In genomic region chr17:26662978-26663683, GRCm38 (mm10) we compare ENCODE assay signal across 7 mouse cellular contexts. TPM values are rescaled to one million over a fixed set of nuclear protein-coding genes. Genes with fewer than 3 reads are reported as not detected.
DNase-seq lines count a peak whose midpoint lies in the region; ATAC-seq and TF ChIP-seq lines count a peak whose summit lies in the region.

Gene Atp6v0e, plus strand, starts transcription at chr17:26663231.

- H3K4me1 ChIP-seq in intestine, postnatal 0 days (replicated peaks; ENCODE audit: control insufficient read depth, insufficient read depth, low read length): peaks cover 6% of the 10 kb centered on the region
- H3K4me1 ChIP-seq in midbrain, embryonic 12.5 days: peaks cover 18% of the 10 kb centered on the region
- peaks cover 2% of the 10 kb centered on the region for H3K4me1 ChIP-seq in small intestine, adult 2 months (ENCODE audit: control insufficient read depth, insufficient read depth, insufficient read length, low read length)

- TF ChIP-seq CTCF in intestine, postnatal 0 days (IDR thresholded peaks at IDR 0.05; ENCODE audit: low read depth): peak; percentile 99
- peak; percentile 98 for TF ChIP-seq CTCF in small intestine, adult 2 months (IDR thresholded peaks at IDR 0.05; ENCODE audit: extremely low read depth, insufficient read length, insufficient replicate concordance, low read depth, low read length)

- peak; percentile 79 for ATAC-seq in intestine, postnatal 0 days
- ATAC-seq in midbrain, embryonic 12.5 days (ENCODE audit: low FRiP score, low read depth): peak; percentile 83

- WGBS in intestine, postnatal 0 days: 3% methylated on average over 28 of the region's 28 CpGs
- 2% methylated on average over 28 of the region's 28 CpGs for WGBS in midbrain, embryonic 12.5 days
- under 1% methylated on average over 28 of the region's 28 CpGs for WGBS in small intestine, adult 2 months

- no peaks in the 10 kb centered on the region for H3K27me3 ChIP-seq in intestine, postnatal 0 days (replicated peaks; ENCODE audit: control insufficient read depth, insufficient read depth, low read length)
- H3K27me3 ChIP-seq in midbrain, embryonic 12.5 days: peaks cover 9% of the 10 kb centered on the region
- no peaks in the 10 kb centered on the region for H3K27me3 ChIP-seq in small intestine, adult 2 months (ENCODE audit: control insufficient read depth, insufficient read depth, low read length)

- DNase-seq in adrenal gland, adult 8-10 months: peak; percentile 90
- DNase-seq in embryo, embryonic 9.5 days (ENCODE audit: extremely low spot score): peak; percentile 90
- DNase-seq in gonadal fat pad, adult 2 months (ENCODE audit: low read depth): no peak
- DNase-seq in left cerebral cortex, postnatal 4 days: peak; percentile 99

- peak within 1 kb of the TSS; percentile 51 for H3K9ac ChIP-seq in intestine, postnatal 0 days (ENCODE audit: low read depth, low read length)
- H3K9ac ChIP-seq in midbrain, embryonic 12.5 days (replicated peaks): peak within 1 kb of the TSS; percentile 68

- no peaks in the 10 kb centered on the region for H3K9me3 ChIP-seq in intestine, postnatal 0 days (ENCODE audit: control insufficient read depth)
- no peaks in the 10 kb centered on the region for H3K9me3 ChIP-seq in midbrain, embryonic 12.5 days

- H3K4me3 ChIP-seq in intestine, postnatal 0 days (ENCODE audit: low read depth, low read length): peak within 1 kb of the TSS; percentile 54
- H3K4me3 ChIP-seq in midbrain, embryonic 12.5 days: peak within 1 kb of the TSS; percentile 69
- peak within 1 kb of the TSS; percentile 71 for H3K4me3 ChIP-seq in small intestine, adult 2 months (ENCODE audit: low read depth, low read length)

- peak; percentile 38; the same call in 1 of the 2 replicates for TF ChIP-seq POLR2A in small intestine, adult 2 months (IDR thresholded peaks at IDR 0.05; ENCODE audit: low read depth, low read length)

- intact Hi-C loops in left cerebral cortex, postnatal 4 days (cut with DNase I): no loop called here

- no peaks in the 10 kb centered on the region for H3K36me3 ChIP-seq in intestine, postnatal 0 days (ENCODE audit: control insufficient read depth, insufficient read depth)
- no peaks in the 10 kb centered on the region for H3K36me3 ChIP-seq in midbrain, embryonic 12.5 days
- H3K36me3 ChIP-seq in small intestine, adult 2 months (ENCODE audit: control insufficient read depth, insufficient read depth, low read length): no peaks in the 10 kb centered on the region

- H3K4me2 ChIP-seq in intestine, postnatal 0 days (replicated peaks; ENCODE audit: low read depth): peak within 1 kb of the TSS; percentile 89
- H3K4me2 ChIP-seq in midbrain, embryonic 12.5 days (replicated peaks): peak within 1 kb of the TSS; percentile 95

- H3K27ac ChIP-seq in intestine, postnatal 0 days (ENCODE audit: low read depth, low read length): peak within 1 kb of the TSS; percentile 17; the same call in 1 of the 2 replicates
- 0 out of 2 replicates have a peak within 1 kb of the TSS, but pooled peaks have one; percentile 49 for H3K27ac ChIP-seq in midbrain, embryonic 12.5 days (replicated peaks)
- peak within 1 kb of the TSS; percentile 7; the same call in 1 of the 2 replicates for H3K27ac ChIP-seq in small intestine, adult 2 months (ENCODE audit: insufficient read depth, low read depth, low read length)

RNA-seq across cellular contexts. Expression of gene Atp6v0e, which starts in this region (rescaled TPM):
- total RNA-seq in adrenal gland, adult 8-10 months (2022): 100 to 1,000 TPM; 183 to 265 (median 234) TPM
- polyA plus RNA-seq in gonadal fat pad, adult 2 months (2012; rRNA removed): 451 and 590 TPM in 2 replicates
- 523 and 571 TPM in 2 replicates for polyA plus RNA-seq in intestine, postnatal 0 days (2015; fragmentation: Nextera tagmentation; extraction: Ambion mirVana)
- 10 to 100 TPM; 29.4 to 31.3 TPM for total RNA-seq in left cerebral cortex, postnatal 4 days (2021)
- 88.3 and 92.2 TPM in 2 replicates for polyA plus RNA-seq in midbrain, embryonic 12.5 days (2016; fragmentation: Nextera tagmentation; extraction: Ambion mirVana)
- 84.0 and 119 TPM in 2 replicates for polyA plus RNA-seq in small intestine, adult 2 months (2012; rRNA removed)

Comparison
In these comparisons a context has a peak if more than half of its experiments do, and no peak if none do; other contexts are left out.
1. RNA of gene Atp6v0e (total RNA-seq): 183 to 265 TPM in adrenal gland, adult 8-10 months; 29.4 to 31.3 TPM in left cerebral cortex, postnatal 4 days; every median in the first group is over 4 times any median in the second.
2. Peak in every context shown above with its lines, with median percentiles within 50 percentile points of each other: H3K27ac ChIP-seq and H3K4me3 ChIP-seq.